Mouse (Mus musculus): ENCODE data around the gene Pdzd2. TPM values are rescaled to one million over a fixed set of nuclear protein-coding genes. Genes with fewer than 3 reads are reported as not detected.
A peak's percentile ranks its signal among the peaks of the same experiment; 100 is the strongest.

The Pdzd2 gene
- polyA plus RNA-seq, 1 experiment from 2014 or later, result 114 TPM

DNA sequence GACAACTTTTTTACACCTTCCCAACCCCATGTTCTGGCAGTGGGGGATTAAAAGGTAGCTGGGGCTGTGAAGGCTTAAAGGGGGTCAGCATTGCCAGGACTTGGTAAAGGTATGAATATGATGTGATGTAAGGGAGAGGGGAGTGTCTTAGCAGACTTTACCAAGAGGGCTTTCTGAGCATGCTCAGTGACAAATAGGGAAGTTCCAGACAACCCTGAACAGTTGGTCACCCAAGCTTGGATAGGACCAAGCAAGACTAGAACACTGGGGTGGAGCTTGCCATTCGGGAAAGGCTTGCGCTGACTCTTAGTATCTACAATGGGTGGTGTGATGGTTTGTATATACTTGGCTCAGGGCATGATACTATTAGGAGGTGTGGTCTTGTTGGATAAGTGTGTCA, 286.4 kb downstream of the Pdzd2 start:
- no peak overlapping the region for H3K27ac ChIP-seq (ENCODE audit: low read length)
- 94% methylated on average over 2 of the region's 2 CpGs for WGBS
- no peak for ATAC-seq
- no peak for DNase-seq (ENCODE audit: low spot score)
- TF ChIP-seq CTCF (IDR thresholded peaks at IDR 0.05) (no peak), EP300 (IDR thresholded peaks at IDR 0.05) (no peak)
- no peak overlapping the region for H3K4me2 ChIP-seq (replicated peaks; ENCODE audit: low read depth, low read length)
- no peak overlapping the region for H3K9ac ChIP-seq (replicated peaks; ENCODE audit: low read depth)
- H3K9me3 ChIP-seq (ENCODE audit: low read length), result no peaks in the 10 kb centered on the region
- H3K4me1 ChIP-seq (ENCODE audit: insufficient read depth, low read depth, low read length), result no peaks in the 10 kb centered on the region
- no peaks in the 10 kb centered on the region for H3K36me3 ChIP-seq (ENCODE audit: insufficient read depth, low read length)
- H3K27me3 ChIP-seq (replicated peaks; ENCODE audit: insufficient read depth, low read length), result no peaks in the 10 kb centered on the region
- H3K4me3 ChIP-seq (ENCODE audit: low read depth, low read length), result no peak overlapping the region

DNA sequence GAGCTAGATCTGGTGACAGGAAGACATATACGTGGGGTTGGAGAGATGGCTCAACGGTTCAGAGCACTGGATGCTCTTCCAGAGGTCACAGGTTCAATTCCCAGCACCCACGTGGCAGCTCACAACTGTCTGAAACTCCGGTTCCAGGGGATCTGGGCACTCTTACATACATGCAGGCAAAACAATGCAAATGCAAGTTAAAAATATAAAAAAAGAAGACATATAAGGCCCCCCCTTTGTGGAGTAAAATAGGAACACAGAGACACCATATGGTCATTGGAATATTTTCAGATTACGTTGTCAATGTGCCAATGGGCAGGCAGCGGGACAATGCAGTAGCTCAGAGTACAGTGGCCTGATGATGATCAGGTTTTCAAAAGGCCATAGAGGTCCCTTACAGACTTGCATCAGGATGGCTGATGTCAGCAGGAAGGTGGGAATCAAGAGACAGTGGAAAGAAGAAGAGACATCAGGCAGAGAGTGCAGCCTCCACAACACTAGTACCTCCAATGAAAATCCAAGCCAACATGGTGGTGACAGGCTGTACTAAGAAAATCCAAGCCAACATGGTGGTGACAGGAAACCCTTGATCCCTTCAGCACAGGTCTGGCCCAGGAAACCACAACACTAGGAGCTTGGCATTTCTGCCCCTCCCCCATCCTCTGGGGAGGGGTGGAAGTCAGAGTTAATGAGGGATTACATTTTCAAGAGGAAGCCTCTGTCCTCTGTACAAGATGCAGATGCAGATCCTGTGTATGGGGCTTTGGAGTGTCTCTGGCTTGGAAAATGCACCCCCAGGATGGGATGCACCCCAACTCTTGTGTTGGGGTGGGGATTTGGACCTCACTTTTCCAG, 287.4 kb downstream of the Pdzd2 start:
- no peak for DNase-seq (ENCODE audit: low spot score)
- WGBS, result 75% methylated on average over 6 of the region's 6 CpGs
- H3K9ac ChIP-seq (replicated peaks; ENCODE audit: low read depth), result no peak overlapping the region
- ATAC-seq, result no peak
- no peak overlapping the region for H3K4me2 ChIP-seq (replicated peaks; ENCODE audit: low read depth, low read length)
- H3K9me3 ChIP-seq (ENCODE audit: low read length), result no peaks in the 10 kb centered on the region
- H3K4me3 ChIP-seq (ENCODE audit: low read depth, low read length), result no peak overlapping the region
- H3K27ac ChIP-seq (ENCODE audit: low read length), result no peak overlapping the region
- no peaks in the 10 kb centered on the region for H3K27me3 ChIP-seq (replicated peaks; ENCODE audit: insufficient read depth, low read length)
- H3K36me3 ChIP-seq (ENCODE audit: insufficient read depth, low read length), result no peaks in the 10 kb centered on the region
- no peaks in the 10 kb centered on the region for H3K4me1 ChIP-seq (ENCODE audit: insufficient read depth, low read depth, low read length)
- no peak for TF ChIP-seq EP300 (IDR thresholded peaks at IDR 0.05)
- no peak for TF ChIP-seq CTCF (IDR thresholded peaks at IDR 0.05)

DNA sequence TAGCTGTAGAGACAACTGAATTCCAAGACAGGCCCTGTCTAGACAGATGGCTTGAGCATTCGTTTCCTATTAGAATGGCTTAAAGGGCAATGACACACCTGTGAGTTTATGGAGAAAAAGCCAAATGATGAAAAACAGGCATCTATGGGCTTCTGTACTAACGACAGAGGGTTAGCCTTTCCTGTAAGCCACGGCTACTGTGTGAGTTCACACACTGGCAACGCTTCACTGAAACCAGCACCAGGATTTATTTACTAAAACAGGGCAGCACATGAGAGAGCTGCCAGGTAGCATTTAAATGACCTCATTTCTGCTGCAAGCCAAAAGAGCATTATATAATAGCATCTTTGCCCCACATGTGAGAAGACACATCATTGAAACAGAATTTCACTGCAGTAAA, 288.3 kb downstream of the Pdzd2 start:
- H3K4me1 ChIP-seq (ENCODE audit: insufficient read depth, low read depth, low read length), result no peaks in the 10 kb centered on the region
- H3K9ac ChIP-seq (replicated peaks; ENCODE audit: low read depth), result no peak overlapping the region
- no peak overlapping the region for H3K4me2 ChIP-seq (replicated peaks; ENCODE audit: low read depth, low read length)
- no peaks in the 10 kb centered on the region for H3K27me3 ChIP-seq (replicated peaks; ENCODE audit: insufficient read depth, low read length)
- DNase-seq (ENCODE audit: low spot score) (no peak), ATAC-seq (no peak)
- no peaks in the 10 kb centered on the region for H3K36me3 ChIP-seq (ENCODE audit: insufficient read depth, low read length)
- no peak overlapping the region for H3K4me3 ChIP-seq (ENCODE audit: low read depth, low read length)
- TF ChIP-seq CTCF (IDR thresholded peaks at IDR 0.05), result no peak
- H3K9me3 ChIP-seq (ENCODE audit: low read length), result no peaks in the 10 kb centered on the region
- 67% methylated on average over 4 of the region's 4 CpGs for WGBS
- H3K27ac ChIP-seq (ENCODE audit: low read length), result no peak overlapping the region

DNA sequence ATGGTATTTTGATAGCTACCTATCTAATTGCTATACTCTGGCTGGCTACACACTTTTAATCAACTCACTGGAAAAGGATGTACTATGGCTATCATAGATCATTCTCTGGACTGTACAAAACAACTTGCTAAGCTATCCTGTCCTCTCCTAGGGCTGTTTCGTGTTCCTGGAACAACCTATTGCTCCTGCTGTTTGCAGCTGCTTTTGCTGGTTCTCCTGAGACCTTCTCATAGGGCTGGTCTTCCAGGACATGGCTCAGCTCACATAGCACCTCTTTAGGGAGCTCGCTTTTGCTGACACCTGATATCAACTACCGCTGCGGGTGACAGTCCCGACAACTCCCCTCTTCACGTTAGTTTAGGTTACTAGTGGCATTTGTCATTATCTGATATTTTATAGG, 288.9 kb downstream of the Pdzd2 start:
- Histone ChIP-seq H3K27me3 (replicated peaks; ENCODE audit: insufficient read depth, low read length) (no peaks in the 10 kb centered on the region), H3K4me3 (ENCODE audit: low read depth, low read length) (no peak overlapping the region), H3K4me2 (replicated peaks; ENCODE audit: low read depth, low read length) (no peak overlapping the region), H3K9me3 (ENCODE audit: low read length) (no peaks in the 10 kb centered on the region), H3K9ac (replicated peaks; ENCODE audit: low read depth) (no peak overlapping the region), H3K4me1 (ENCODE audit: insufficient read depth, low read depth, low read length) (no peaks in the 10 kb centered on the region), H3K27ac (ENCODE audit: low read length) (no peak overlapping the region), H3K36me3 (ENCODE audit: insufficient read depth, low read length) (no peaks in the 10 kb centered on the region)
- WGBS, result 70% methylated on average over 6 of the region's 6 CpGs
- DNase-seq (ENCODE audit: low spot score) (no peak), ATAC-seq (no peak)
- TF ChIP-seq CTCF (IDR thresholded peaks at IDR 0.05), result no peak

DNA sequence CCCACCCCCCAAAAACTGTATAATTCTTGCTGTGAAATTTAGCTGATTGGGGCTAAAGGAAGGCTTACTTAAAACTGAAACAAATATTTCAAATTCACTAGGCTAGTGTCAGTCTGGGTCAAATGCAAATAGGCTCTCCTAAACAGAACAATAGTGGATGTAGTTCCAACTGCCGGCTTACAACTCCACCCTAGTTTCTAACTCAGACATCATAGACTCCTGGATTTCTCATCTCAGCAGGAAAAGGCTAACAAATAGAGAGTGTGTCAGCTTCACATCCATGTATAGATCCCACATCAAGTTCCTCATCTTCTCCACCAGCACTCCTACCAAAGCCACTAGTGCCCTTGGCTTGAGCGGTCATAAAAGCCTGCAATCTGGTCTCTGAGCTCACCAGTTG, 290.4 kb downstream of the Pdzd2 start:
- 77% methylated on average over 2 of the region's 2 CpGs for WGBS

DNA sequence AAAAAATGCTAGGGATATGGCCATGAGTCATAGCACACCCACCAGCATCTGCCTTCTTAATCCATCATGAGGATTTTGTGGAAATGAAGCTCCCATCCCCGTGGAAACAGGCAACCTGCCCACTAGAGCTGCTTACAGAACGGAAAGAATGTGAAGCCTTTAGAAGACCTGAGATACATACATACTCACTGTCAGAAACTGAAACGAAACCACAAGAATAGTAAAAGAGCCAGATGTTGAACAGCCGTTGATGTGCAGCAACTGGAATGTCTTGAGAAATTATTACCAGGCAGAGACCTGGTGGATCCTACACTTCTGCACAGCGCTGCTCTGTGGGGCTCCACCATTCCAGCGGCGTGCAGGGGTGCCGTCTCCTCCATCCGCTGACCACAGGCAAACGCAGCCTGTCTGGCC, 292.7 kb downstream of the Pdzd2 start:
- Histone ChIP-seq H3K4me3 (ENCODE audit: low read depth, low read length) (no peak overlapping the region), H3K4me2 (replicated peaks; ENCODE audit: low read depth, low read length) (no peak overlapping the region), H3K9ac (replicated peaks; ENCODE audit: low read depth) (no peak overlapping the region), H3K4me1 (ENCODE audit: insufficient read depth, low read depth, low read length) (no peaks in the 10 kb centered on the region), H3K27ac (ENCODE audit: low read length) (no peak overlapping the region), H3K9me3 (ENCODE audit: low read length) (no peaks in the 10 kb centered on the region), H3K27me3 (replicated peaks; ENCODE audit: insufficient read depth, low read length) (no peaks in the 10 kb centered on the region), H3K36me3 (ENCODE audit: insufficient read depth, low read length) (no peaks in the 10 kb centered on the region; the same call in 1 of the 2 replicates)
- DNase-seq (ENCODE audit: low spot score) (peak; percentile 30), ATAC-seq (peak; percentile 19; the same call in 1 of the 2 replicates)
- no peak for TF ChIP-seq EP300 (IDR thresholded peaks at IDR 0.05)
- no peak for TF ChIP-seq CTCF (IDR thresholded peaks at IDR 0.05)
- 62% methylated on average over 10 of the region's 10 CpGs for WGBS

More for the DNA sequence above, 290.4 kb downstream of the Pdzd2 start:
- ATAC-seq, result no peak
- no peak for DNase-seq (ENCODE audit: low spot score)
- Histone ChIP-seq H3K4me2 (replicated peaks; ENCODE audit: low read depth, low read length) (no peak overlapping the region), H3K4me3 (ENCODE audit: low read depth, low read length) (no peak overlapping the region), H3K36me3 (ENCODE audit: insufficient read depth, low read length) (no peaks in the 10 kb centered on the region), H3K9ac (replicated peaks; ENCODE audit: low read depth) (no peak overlapping the region), H3K4me1 (ENCODE audit: insufficient read depth, low read depth, low read length) (no peaks in the 10 kb centered on the region), H3K9me3 (ENCODE audit: low read length) (no peaks in the 10 kb centered on the region), H3K27ac (ENCODE audit: low read length) (no peak overlapping the region), H3K27me3 (replicated peaks; ENCODE audit: insufficient read depth, low read length) (no peaks in the 10 kb centered on the region)
- TF ChIP-seq CTCF (IDR thresholded peaks at IDR 0.05) (no peak), EP300 (IDR thresholded peaks at IDR 0.05) (no peak)
